Mouse (Mus musculus): ENCODE data around the gene Supt6.

Gene Supt6

DNA sequence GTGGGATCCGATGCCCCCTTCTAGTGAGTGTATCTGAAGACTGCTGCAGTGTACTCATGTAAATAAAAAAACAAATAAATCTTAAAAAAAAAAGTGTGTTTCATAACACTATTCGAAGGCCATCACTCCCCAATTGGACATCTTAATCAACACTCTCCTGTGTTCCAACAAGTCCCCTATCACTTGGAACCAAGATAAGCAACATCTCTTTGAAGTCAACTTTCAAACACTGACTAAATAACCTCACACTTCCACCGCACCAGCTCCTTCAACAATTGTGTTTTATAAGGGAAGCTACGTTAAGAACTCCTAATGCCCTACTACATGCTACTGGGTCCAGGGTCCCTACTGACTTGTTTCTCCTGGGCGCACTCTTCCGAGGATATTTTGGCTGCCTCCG, 63.3 kb downstream of the Supt6 start:
- DNase-seq = no peak

DNA sequence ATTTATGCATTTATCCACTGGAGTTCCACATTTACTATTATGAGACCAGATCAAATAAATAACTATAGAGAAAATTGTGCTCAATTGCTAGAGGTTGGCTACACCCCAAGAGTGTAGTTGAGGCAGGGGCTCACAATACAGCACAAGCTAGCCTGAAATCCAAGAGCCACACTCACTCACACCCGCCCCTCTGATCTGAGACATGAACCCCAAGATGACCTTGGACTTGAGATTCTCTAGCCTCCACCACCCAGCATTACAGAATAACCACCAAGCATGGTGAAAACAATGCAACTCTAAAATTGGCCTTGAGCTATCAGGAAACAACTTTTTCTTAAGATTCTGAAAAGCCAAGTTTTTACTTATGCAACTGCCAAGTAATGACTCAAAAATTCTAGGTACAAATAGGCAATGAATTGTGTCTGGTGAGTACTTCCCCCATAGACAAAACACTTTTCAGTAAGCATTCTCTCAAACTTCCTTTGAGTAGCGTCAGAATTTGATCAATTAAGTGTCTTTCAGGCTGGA, 63.9 kb downstream of the Supt6 start:
- no peak for DNase-seq

DNA sequence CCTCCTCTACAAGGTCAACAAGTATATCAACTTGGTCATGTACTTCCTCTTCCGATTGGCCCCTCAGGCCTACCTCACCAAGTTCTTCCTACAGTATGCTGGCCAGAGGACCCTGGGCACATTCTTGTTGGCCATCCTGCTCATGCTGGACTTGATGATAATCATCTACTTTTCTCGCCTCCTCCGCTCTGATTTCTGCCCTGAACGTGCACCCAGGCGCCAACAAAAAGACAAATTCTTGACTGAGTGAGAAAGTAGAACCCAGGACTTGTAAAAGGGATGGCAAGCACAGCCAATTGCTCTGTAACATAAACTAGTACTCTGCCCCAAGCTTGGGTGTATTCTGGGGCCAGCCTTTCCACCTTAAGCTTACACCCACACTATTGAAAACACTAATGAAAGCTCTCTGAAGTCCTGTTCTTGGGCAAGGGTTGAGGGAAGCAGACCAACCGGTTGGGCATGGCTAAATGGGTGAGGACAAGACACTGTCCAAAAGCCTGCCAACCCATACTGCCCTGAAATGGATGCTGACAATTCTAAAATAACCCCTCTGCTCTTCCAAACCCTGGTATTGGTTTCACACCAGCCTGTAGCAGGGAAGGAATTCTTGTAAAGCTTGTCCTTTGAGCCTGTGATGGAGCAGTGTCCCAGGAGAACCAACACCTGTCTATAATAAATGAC, 65.6 kb downstream of the Supt6 start:
- no peak for DNase-seq

GRCm38 (mm10) chr11:78179438-78179999, 66.3 kb downstream of the Supt6 start:
- DNase-seq = no peak

DNA sequence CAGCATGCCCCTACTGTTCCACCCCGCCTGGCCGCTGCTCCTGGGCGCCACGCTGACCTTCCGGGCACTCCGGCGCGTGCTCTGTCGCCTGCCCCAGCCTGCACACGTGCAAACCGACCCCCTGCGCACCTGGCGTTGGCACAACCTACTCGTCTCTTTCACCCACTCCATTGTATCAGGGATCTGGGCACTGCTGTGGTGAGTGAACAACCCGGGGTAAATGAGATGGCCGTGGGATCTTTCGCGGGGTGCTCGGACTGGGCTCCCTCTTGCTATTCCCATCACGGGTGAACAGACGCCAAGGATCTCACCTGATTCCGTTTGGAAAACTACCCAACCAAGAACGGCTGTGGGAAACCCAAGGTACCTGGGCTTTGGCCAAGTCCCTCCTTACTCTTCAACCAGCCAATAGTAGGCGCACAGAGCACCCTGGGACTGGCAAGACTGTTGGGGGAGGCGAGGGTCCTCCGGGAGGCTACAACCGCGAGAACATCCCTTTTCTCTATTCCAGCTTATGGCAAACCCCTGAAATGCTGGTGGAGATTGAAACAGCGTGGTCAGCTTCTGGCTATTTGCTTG, 66.8 kb downstream of the Supt6 start:
- DNase-seq = no peak

GRCm38 (mm10) chr11:78177903-78178858, 67.6 kb downstream of the Supt6 start:
- DNase-seq = peak; percentile 90

- DNase-seq = no peak
Observed at GRCm38 (mm10) chr11:78177437-78177836, 68.3 kb downstream of the Supt6 start.

DNA sequence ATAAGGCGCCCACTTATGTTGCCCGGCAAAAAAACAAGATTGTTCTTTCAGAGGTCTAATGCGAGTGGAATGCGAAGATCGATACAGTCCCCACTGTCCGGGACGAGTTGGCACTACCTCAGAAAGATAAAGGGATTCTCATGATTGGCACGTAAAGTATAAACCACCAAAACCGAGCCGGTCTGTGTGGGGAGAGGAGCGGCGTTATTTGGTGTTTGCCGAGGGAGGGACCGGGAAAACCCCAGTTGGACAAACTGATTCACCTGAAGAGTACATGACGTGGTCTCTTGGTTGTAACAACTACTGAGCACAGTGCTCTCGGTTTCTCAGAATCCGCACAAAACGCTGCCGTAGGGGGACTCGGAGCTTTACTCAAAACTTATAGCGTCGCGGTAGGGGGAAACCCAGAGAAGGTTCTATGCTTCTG, 68.9 kb downstream of the Supt6 start:
- DNase-seq = no peak

- peak; percentile 84 for DNase-seq
Observed at GRCm38 (mm10) chr11:78176402-78176862, 69.4 kb downstream of the Supt6 start, which contains the start of the genes Nek8 and Tlcd1. Gene Nek8 (minus strand): TSS chr11:78176675. Gene Tlcd1 (plus strand): TSS chr11:78176711.

- DNase-seq = no peak
Observed at GRCm38 (mm10) chr11:78175771-78176401, 69.9 kb downstream of the Supt6 start.

GRCm38 (mm10) chr11:78174506-78174905, 71.3 kb downstream of the Supt6 start:
- no peak for DNase-seq

DNA sequence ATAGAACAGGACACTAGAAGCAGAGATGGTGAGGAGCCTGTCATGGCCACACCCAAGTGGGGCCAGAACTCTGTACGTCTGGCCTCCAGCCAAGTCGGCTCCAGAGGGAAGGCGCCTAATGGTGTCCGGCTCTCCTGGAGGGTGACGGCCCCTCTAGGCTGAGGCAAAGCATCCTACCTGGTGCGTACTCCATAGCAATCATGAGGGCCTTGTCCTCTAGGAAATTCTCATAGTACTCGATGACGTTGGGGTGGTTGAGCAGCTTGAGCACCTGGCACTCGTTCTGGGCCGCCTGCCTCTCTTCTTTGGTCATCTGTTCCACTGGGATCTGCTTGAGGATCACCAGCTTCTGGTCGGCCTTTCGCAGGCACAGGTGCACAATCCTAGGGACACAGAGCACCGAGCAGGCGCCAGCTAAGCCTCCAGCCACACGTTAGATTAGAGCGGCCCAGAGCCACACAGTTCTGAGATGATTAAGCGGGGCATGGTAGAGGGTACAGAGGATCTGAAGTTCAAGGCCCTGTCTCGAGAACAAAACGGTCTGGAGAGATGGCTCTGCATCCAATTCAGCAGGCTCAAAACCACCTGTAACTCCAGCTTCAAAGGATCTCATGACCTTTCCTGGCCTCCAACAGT, 72.9 kb downstream of the Supt6 start:
- no peak for DNase-seq

DNA sequence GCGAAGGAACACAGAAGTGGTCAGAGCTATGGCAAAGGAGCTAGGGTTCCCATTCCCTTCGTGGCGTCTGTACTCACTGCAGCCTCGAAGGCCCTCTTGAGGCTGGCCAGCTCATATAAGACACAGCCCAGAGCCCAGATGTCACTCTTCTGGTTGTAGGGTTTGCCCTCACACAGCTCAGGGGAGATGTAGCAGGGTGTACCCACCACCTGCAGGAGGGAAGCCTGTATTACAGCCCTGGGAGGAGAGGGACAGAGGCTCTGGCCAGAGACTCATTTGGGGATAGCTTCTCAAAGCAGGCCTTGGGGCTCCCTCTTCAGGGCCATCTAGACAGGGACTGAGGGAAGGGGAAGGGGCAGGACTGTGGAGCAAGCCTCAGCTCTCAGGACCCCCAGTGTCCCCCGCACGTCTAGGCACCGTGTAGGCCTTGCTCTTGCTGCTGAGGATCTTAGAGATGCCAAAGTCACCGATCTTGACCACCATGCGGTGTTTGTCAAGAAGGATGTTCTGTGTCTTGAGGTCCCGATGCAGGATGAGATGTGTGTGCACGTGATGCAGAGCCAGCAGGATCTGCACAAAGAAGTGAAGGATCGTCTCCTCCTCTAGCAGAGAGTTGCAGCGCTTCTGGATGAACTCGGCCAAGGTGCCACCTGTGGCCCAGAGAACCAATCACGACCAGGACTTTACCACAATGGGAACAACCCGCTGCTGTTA, 73.6 kb downstream of the Supt6 start:
- DNase-seq = no peak

DNA sequence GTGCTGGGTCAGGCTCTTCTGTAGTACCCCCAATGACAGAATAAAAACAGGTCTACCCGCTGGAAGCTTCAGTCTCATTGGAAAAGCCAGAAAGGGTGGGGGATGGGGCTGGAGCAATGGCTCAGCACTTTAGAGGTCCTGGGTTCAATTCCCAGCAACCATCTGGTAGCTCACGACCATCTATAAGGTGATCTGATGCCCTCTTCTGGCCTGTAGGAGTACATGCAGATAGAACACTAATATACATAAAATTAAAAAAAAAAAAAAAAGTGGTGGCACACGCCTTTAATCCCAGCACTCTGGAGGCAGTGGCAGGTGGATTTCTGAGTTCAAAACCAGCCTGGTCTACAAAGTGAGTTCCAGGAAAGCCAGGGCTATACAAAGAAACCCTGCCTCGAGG, 74.5 kb downstream of the Supt6 start:
- no peak for DNase-seq

- no peak for DNase-seq
Observed at GRCm38 (mm10) chr11:78170306-78170705, 75.5 kb downstream of the Supt6 start.

DNA sequence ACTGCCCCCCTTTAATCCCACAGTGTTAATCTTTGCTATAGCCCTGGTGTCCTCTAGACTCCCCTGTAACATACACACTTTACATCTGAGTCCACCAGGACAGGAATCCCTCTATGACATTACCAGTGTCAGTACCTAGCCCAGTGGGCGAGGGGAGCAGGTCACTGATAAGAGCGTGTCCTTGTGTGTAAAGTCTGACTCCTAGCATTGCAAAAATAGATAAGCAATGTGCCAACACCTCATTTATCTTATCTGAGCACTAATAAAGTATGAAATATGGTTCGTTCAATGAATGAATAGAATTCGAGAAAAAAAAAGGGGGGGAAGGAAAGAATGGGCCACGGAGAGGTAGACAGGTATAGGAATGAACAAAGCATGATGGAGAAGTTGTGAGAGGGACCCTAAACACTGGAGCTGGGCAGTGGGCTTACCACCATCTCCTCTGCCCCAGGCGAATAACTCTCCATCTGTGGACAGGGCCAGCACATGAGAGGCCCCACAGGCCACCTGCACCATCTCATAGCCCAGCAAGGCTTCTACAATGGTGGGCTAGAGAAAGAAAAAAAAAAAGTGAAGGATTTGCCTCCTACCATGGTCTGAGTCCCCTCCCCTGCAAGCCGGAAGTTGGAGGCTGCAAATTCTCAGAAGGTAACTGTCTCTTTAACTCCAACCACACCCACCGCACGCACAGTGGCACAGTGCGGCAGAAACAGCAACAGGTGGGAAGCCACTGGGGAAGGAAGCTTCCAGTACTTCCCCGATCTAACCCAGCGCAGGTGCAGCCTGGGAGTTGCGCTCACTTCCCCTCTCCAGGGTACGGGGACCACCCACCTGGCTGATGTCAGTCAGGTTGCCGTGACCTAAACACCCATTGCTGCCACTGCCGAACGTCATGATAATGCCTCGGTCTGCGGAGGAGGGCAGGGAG, 77.0 kb downstream of the Supt6 start:
- DNase-seq = no peak

GRCm38 (mm10) chr11:78167257-78167959, 78.4 kb downstream of the Supt6 start:
- no peak for DNase-seq

GRCm38 (mm10) chr11:78166640-78167039, 79.1 kb downstream of the Supt6 start:
- DNase-seq = no peak

DNA sequence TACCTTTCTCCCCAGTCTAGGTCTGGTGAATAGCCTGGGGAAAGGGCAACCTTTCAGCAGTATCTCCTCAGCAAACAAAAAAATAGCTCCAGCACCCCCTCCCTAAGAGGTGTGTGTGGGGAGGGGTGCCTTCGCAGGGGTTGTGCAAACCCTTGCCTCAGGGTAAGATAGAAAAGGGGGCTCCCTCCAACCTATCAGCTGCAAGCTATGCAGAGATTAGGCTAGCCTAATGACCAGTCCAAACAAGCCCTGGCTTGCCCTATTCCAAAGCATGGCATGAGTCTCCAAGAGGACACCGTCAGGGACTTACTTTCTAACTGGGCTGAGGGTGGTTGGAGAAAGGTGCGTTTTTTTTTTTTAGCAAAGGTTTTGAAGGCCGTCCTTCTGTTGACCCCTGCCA, 79.6 kb downstream of the Supt6 start:
- no peak for DNase-seq

All from right cerebral cortex, postnatal 25 days (tissue).